Mouse (Mus musculus) cerebellum, adult 2 months (tissue): ENCODE data around the gene Vipr1.

Source experiments
- CTCF ChIP-seq: fragments of 200-500 bp; IDR thresholded peaks from 2 replicates; pipeline ENCODE4 v1.5.1; 2011; ENCODE audit warnings: low read depth, mild to moderate bottlenecking, control low read depth, low read length, moderate library complexity, borderline replicate concordance; ENCODE audit not compliant: insufficient read depth
- POLR2A ChIP-seq: fragments of 200-500 bp; IDR thresholded peaks from 2 replicates; pipeline ENCODE4 v1.6.1; 2011; ENCODE audit warnings: low read length, control low read depth, borderline replicate concordance; ENCODE audit not compliant: insufficient read depth

- no peak for TF ChIP-seq POLR2A
- no peak for TF ChIP-seq CTCF
Observed at GRCm38 (mm10) chr9:121696626-121697025, 54.1 kb downstream of the Vipr1 start.
